Mouse (Mus musculus) E14TG2a.4 (cell line): ENCODE results near the gene Prr7.

Experiments used
- CTCF ChIP-seq: conservative IDR thresholded peaks from 2 replicates; pipeline ENCODE4 v1.5.1; 2014; ENCODE audit warnings: low read length
- POU5F1 ChIP-seq: IDR thresholded peaks from 2 replicates; pipeline ENCODE4 v1.6.1; 2014; ENCODE audit warnings: low read length, borderline replicate concordance

DNA sequence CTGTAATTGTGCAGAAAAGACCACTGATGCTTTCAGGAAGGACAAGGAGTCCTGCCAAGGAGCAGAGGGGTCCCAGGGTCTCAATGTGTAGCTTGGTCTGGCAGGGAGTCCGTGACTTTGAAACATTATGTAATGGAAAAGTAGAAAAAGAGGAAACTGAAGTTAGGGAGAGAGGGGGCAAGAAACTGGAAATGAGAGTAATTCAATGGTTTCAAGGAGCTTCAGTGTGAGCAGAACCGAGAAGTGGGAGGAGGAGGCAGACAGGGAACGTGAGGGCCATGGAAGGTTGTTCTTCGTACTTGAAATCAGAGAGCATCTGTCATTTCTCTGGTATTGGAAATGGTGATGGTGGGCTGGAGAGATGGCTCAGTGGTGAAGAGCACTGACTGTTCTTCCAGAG lies 55.5 kb downstream of the Prr7 start:
- TF ChIP-seq CTCF: no peak
- no peak for TF ChIP-seq POU5F1
